ENCODE assay signal across 20 mouse cellular contexts in the genomic region with DNA sequence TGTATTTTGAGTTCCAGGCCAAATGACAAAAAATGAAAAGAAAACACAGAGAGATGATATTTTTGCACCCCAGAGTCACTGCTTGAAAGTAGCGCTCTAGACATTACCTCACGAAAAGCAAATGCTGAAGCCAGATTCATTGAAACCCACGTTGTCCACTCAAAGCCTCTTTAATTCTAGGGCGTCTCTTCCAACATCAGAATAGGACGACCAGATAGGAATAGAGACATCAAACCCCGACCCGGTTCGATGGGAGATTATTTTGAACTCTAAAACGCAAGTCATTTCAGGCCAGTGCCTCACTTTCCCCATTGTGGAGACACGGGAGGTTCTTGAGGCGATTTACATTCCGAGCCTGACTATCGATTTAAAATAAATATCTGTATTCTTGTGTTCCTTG. TPM values are rescaled to one million over a fixed set of nuclear protein-coding genes. Genes with fewer than 3 reads are reported as not detected.
"Had no signal": no experiment of that assay in that cellular context is flagged by ENCODE, and none has a peak within 500 bp of the region (broad histone marks: within the 10 kb centered on the region; RNA-seq: fewer than 3 reads in every experiment).

No protein-coding gene starts in this region.

- H3K4me3 ChIP-seq: kidney, embryonic 15.5 days; left cerebral cortex, adult 2 months; limb, embryonic 15.5 days; liver, embryonic 12.5 days; myocyte had no signal

- H3K9me3 ChIP-seq: kidney, embryonic 15.5 days; limb, embryonic 15.5 days; liver, embryonic 12.5 days; neural tube, embryonic 15.5 days had no signal

- H3K4me1 ChIP-seq: liver, embryonic 12.5 days had no signal

- H3K4me2 ChIP-seq: kidney, embryonic 15.5 days; liver, embryonic 12.5 days; lung, embryonic 14.5 days had no signal

- DNase-seq: kidney, adult 2 months; kidney, postnatal 14 days; lung, embryonic 14.5 days; lung, postnatal 10 days; lung, postnatal 4 days; right cerebral cortex, adult 18-20 months; right cerebral cortex, postnatal 25 days; thymus, postnatal 36 days had no signal

- H3K36me3 ChIP-seq: kidney, embryonic 15.5 days; limb, embryonic 15.5 days; liver, embryonic 12.5 days; neural tube, embryonic 15.5 days had no signal

- H3K9ac ChIP-seq: kidney, embryonic 15.5 days; limb, embryonic 15.5 days; liver, embryonic 12.5 days; lung, embryonic 14.5 days; neural tube, embryonic 15.5 days had no signal

- H3K27ac ChIP-seq: kidney, embryonic 15.5 days; left cerebral cortex, adult 2 months; limb, embryonic 15.5 days; liver, embryonic 12.5 days; neural tube, embryonic 15.5 days had no signal

- ATAC-seq: liver, embryonic 12.5 days had no signal

RNA-seq across cellular contexts. Expression of a gene that starts 7.7 kb away (rescaled TPM):
- total RNA-seq: megakaryocyte, adult 5-6 weeks had no signal
- polyA plus RNA-seq: kidney, adult 2 months; kidney, embryonic 15.5 days; large intestine, adult 2 months; liver, embryonic 12.5 days; liver, embryonic 16.5 days; lung, embryonic 14.5 days; myocyte; small intestine, adult 2 months; stomach, embryonic 16.5 days; thymus, postnatal 0 days had no signal
